Mouse (Mus musculus) lung, embryonic 15.5 days (tissue): ENCODE data around the gene Haus8. TPM values are rescaled to one million over a fixed set of nuclear protein-coding genes. Genes with fewer than 3 reads are reported as not detected.
"Not testable (repeated sequence)": the region's sequence is repeated elsewhere in the genome, so short reads cannot be mapped to it uniquely, and the experiment has no call there.

Experiments
- ATAC-seq: fragments of 200-750 bp; cut with Nextera tagmentation; 2 replicates; pipeline ENCODE4 v1.8.0; 2017; ENCODE audit warnings: moderate number of reproducible peaks, borderline replicate concordance; ENCODE audit not compliant: low FRiP score, low TSS enrichment; ENCODE audit errors: extremely low read depth
- H3K27ac ChIP-seq: fragments of 300-500 bp; sonication (generic); 2 replicates; pipeline ENCODE4 v1.5.1; 2015; ENCODE audit warnings: moderate library complexity, mild to moderate bottlenecking, inconsistent platforms
- H3K27me3 ChIP-seq: fragments of 300-500 bp; sonication (generic); 2 replicates; pipeline ENCODE4 v1.6.1; 2015; ENCODE audit warnings: inconsistent platforms
- H3K36me3 ChIP-seq: fragments of 300-500 bp; sonication (generic); 2 replicates; pipeline ENCODE4 v1.6.1; 2015; ENCODE audit warnings: inconsistent platforms
- H3K4me1 ChIP-seq: fragments of 300-500 bp; sonication (generic); 2 replicates; pipeline ENCODE4 v1.6.1; 2015; ENCODE audit warnings: inconsistent platforms
- H3K4me2 ChIP-seq: fragments of 300-500 bp; sonication (generic); 2 replicates; pipeline ENCODE4 v1.6.1; 2015; ENCODE audit warnings: inconsistent platforms, mild to moderate bottlenecking, moderate library complexity
- H3K4me3 ChIP-seq: fragments of 300-500 bp; sonication (generic); 2 replicates; pipeline ENCODE4 v1.5.1; 2015; ENCODE audit warnings: mild to moderate bottlenecking, inconsistent platforms
- H3K9ac ChIP-seq: fragments of 300-500 bp; sonication (generic); 2 replicates; pipeline ENCODE4 v1.6.1; 2015; ENCODE audit warnings: inconsistent platforms
- H3K9me3 ChIP-seq: fragments of 300-500 bp; sonication (generic); 2 replicates; pipeline ENCODE4 v1.6.1; 2016; ENCODE audit warnings: inconsistent platforms
- whole genome bisulfite sequencing: fragments of 180-500 bp; shearing (Covaris S2); methylation state at CpG from one replicate; pipeline ENCODE4 v1.1.7; 2015; 5-methylcytosine and 5-hydroxymethylcytosine counted together
- polyA plus RNA-seq: library from polyadenylated mRNA; unstranded; fragments of >200 nt; fragmentation: Nextera tagmentation; extraction: Ambion mirVana; gene quantifications from 2 replicates; pipeline ENCODE4 v1.2.1, GENCODE M21; 2015

Haus8 gene
- polyA plus RNA-seq, 1 experiment from 2014 or later = 68.7 TPM

DNA sequence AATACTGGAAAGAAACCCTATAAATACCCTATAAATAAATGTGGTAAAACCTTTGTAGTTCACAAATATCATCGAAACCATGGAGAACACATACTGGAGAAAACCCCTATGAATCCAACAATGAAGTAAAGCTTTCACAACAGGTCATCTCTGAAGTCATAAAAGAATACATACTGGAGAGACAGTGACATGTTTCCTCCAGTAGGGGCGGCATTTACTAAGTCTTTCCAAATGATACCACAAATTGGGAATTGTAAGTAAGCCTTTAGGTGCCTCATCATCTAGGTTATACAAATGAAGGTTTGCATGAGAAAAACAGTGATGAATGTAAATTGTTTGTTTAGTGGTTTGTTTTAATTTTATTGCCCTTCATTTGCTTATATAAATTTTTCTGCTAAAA lies 48.2 kb downstream of the Haus8 start:
- no peak overlapping the region for H3K4me3 ChIP-seq
- no peaks in the 10 kb centered on the region for H3K36me3 ChIP-seq
- no peaks in the 10 kb centered on the region for H3K27me3 ChIP-seq
- no peaks in the 10 kb centered on the region for H3K9me3 ChIP-seq
- no peak overlapping the region for H3K9ac ChIP-seq
- no peak overlapping the region for H3K27ac ChIP-seq
- WGBS = 49% methylated on average over 2 of the region's 2 CpGs
- no peaks in the 10 kb centered on the region for H3K4me1 ChIP-seq
- H3K4me2 ChIP-seq = no peak overlapping the region
- no peak for ATAC-seq

DNA sequence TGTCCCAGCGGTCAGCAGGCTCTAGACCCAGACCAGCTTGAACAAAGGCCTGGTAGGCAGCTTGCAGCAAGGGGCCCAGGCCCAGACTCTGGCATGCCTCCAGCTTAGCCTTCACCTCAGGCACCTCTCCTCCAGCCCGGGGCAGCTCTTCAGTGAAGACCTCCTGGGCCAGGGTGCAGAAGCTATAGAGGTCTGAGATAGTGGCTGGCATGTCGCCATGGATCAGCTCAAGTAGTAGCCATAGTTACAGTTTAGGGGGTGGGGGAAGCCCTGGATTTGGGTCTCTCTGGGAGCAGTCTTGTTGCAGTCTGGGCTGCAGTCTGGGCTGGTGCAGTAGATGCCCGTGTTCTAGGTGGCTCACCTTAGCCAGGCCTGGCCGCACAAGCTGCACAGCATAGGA lies 58.5 kb downstream of the Haus8 start:
- H3K27me3 ChIP-seq, H3K9me3 ChIP-seq, H3K9ac ChIP-seq, H3K4me2 ChIP-seq, H3K27ac ChIP-seq, H3K4me3 ChIP-seq, H3K4me1 ChIP-seq, H3K36me3 ChIP-seq: not testable (repeated sequence)
- 67% methylated on average over 5 of the region's 5 CpGs for WGBS
- peak; percentile 46; the same call in 1 of the 2 replicates for ATAC-seq

DNA sequence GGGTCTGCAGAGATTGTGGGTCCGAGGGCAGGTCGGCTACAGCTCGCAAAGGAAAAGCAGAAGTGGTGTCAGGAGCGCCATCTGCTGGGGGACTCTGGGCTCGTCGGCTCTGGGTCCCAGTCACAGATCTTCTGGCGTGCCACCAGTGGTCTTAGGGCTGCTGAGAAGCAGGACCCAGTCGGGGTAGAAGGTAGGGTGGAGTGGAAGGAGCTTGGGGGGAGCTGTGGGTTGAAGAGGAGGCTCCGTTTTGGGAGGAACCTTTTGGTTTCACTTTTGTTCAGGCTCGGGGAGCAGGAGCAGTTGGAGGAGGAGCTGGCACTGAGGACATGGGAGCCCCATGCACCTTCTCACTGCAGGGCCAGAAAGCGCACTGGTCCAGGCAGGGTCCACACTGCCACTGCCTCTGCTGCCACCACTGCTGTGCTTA lies 67.2 kb downstream of the Haus8 start:
- not testable (repeated sequence) for H3K27ac ChIP-seq, H3K36me3 ChIP-seq, H3K4me1 ChIP-seq, H3K9me3 ChIP-seq, H3K27me3 ChIP-seq, H3K9ac ChIP-seq
- ATAC-seq = peak; percentile 39; the same call in 1 of the 2 replicates
- peak overlapping the region; percentile 49 for H3K4me2 ChIP-seq
- H3K4me3 ChIP-seq = peak overlapping the region; percentile 36
- WGBS = 2% methylated on average over 6 of the region's 11 CpGs

Other genes with a start within 250 kb of the Haus8 start
- gene Myo9b, start 220 bp downstream of the Haus8 start, polyA plus RNA-seq = 18.5 TPM in 2 replicates
- gene Use1, start 93.9 kb upstream of the Haus8 start, polyA plus RNA-seq = 85.0 and 87.0 TPM in 2 replicates
- 7.0 and 7.2 TPM in 2 replicates for gene Ocel1, start 98.4 kb upstream of the Haus8 start, polyA plus RNA-seq
- gene Nr2f6, start 109.0 kb upstream of the Haus8 start, polyA plus RNA-seq = 76.6 and 80.4 TPM in 2 replicates
- 28.2 and 30.7 TPM in 2 replicates for gene Ushbp1, start 122.9 kb upstream of the Haus8 start, polyA plus RNA-seq
- 109 and 112 TPM in 2 replicates for gene Babam1, start 123.9 kb upstream of the Haus8 start, polyA plus RNA-seq
- 42.6 and 46.7 TPM in 2 replicates for gene Ankle1, start 133.1 kb upstream of the Haus8 start, polyA plus RNA-seq
- 51.3 and 56.0 TPM in 2 replicates for gene Abhd8, start 190.7 kb upstream of the Haus8 start, polyA plus RNA-seq
- gene Mrpl34, start 192.0 kb upstream of the Haus8 start, polyA plus RNA-seq = 130 and 147 TPM in 2 replicates
- 104 TPM in 2 replicates for gene Dda1, start 196.3 kb upstream of the Haus8 start, polyA plus RNA-seq
- 1.6 and 1.9 TPM in 2 replicates for gene Ano8, start 213.0 kb upstream of the Haus8 start, polyA plus RNA-seq
- 16.3 and 19.1 TPM in 2 replicates for gene Gtpbp3, start 215.2 kb upstream of the Haus8 start, polyA plus RNA-seq
- 146 and 147 TPM in 2 replicates for gene Plvap, start 238.8 kb upstream of the Haus8 start, polyA plus RNA-seq